Mouse (Mus musculus): ENCODE measurements at regions not wholly inside any gene's neighbourhood (a gene's known extent, or its start where the extent isn't known, plus 50 kb on each side); places are given as distances from the start of the nearest gene placed in this dataset.

GRCm38 (mm10) chr2:45511791-45512190 lies 394.6 kb upstream of the Zeb2 start:
- TF ChIP-seq POLR2A (IDR thresholded peaks at IDR 0.05; ENCODE audit: low read depth, low read length) (no peak), CTCF (IDR thresholded peaks at IDR 0.05; ENCODE audit: extremely low read depth, insufficient read depth, insufficient read length, insufficient replicate concordance) (no peak)
- Histone ChIP-seq H3K27ac (ENCODE audit: insufficient read depth, low read length) (no peak overlapping the region), H3K27me3 (ENCODE audit: control insufficient read depth, insufficient read depth, low read length) (no peaks in the 10 kb centered on the region), H3K4me1 (ENCODE audit: control insufficient read depth, insufficient read depth, insufficient read length) (no peaks in the 10 kb centered on the region), H3K4me3 (ENCODE audit: extremely low read depth, insufficient read depth, insufficient read length) (no peak overlapping the region), H3K36me3 (ENCODE audit: control insufficient read depth, insufficient read depth, low read length) (no peaks in the 10 kb centered on the region)
- WGBS = 93% methylated on average over 3 of the region's 3 CpGs
- DNase-seq (ENCODE audit: low read depth in 1 of 2, low spot score in 2 of 2) = no peak

GRCm38 (mm10) chr2:45504468-45504867 lies 387.3 kb upstream of the Zeb2 start:
- TF ChIP-seq CTCF (IDR thresholded peaks at IDR 0.05; ENCODE audit: extremely low read depth, insufficient read depth, insufficient read length, insufficient replicate concordance) = no peak
- no peak for TF ChIP-seq POLR2A (IDR thresholded peaks at IDR 0.05; ENCODE audit: low read depth, low read length)
- no peak overlapping the region for H3K27ac ChIP-seq (ENCODE audit: insufficient read depth, low read length)
- H3K27me3 ChIP-seq (ENCODE audit: control insufficient read depth, insufficient read depth, low read length) = no peaks in the 10 kb centered on the region
- no peaks in the 10 kb centered on the region for H3K4me1 ChIP-seq (ENCODE audit: control insufficient read depth, insufficient read depth, insufficient read length)
- H3K4me3 ChIP-seq (ENCODE audit: extremely low read depth, insufficient read depth, insufficient read length) = no peak overlapping the region
- WGBS = 88% methylated on average over 4 of the region's 4 CpGs
- DNase-seq (ENCODE audit: low read depth in 1 of 2, low spot score in 2 of 2) = no peak
- H3K36me3 ChIP-seq (ENCODE audit: control insufficient read depth, insufficient read depth, low read length) = no peaks in the 10 kb centered on the region

GRCm38 (mm10) chr2:45493656-45494055 lies 376.5 kb upstream of the Zeb2 start:
- 93% methylated on average over 2 of the region's 2 CpGs for WGBS
- Histone ChIP-seq H3K36me3 (ENCODE audit: control insufficient read depth, insufficient read depth, low read length) (no peaks in the 10 kb centered on the region), H3K4me3 (ENCODE audit: extremely low read depth, insufficient read depth, insufficient read length) (no peak overlapping the region), H3K27ac (ENCODE audit: insufficient read depth, low read length) (no peak overlapping the region), H3K4me1 (ENCODE audit: control insufficient read depth, insufficient read depth, insufficient read length) (no peaks in the 10 kb centered on the region), H3K27me3 (ENCODE audit: control insufficient read depth, insufficient read depth, low read length) (no peaks in the 10 kb centered on the region)
- TF ChIP-seq CTCF (IDR thresholded peaks at IDR 0.05; ENCODE audit: extremely low read depth, insufficient read depth, insufficient read length, insufficient replicate concordance) (no peak), POLR2A (IDR thresholded peaks at IDR 0.05; ENCODE audit: low read depth, low read length) (no peak)
- DNase-seq (ENCODE audit: low read depth in 1 of 2, low spot score in 2 of 2) = no peak

- TF ChIP-seq POLR2A (IDR thresholded peaks at IDR 0.05; ENCODE audit: low read depth, low read length) (no peak), CTCF (IDR thresholded peaks at IDR 0.05; ENCODE audit: extremely low read depth, insufficient read depth, insufficient read length, insufficient replicate concordance) (no peak)
- WGBS = 94% methylated on average over 5 of the region's 5 CpGs
- Histone ChIP-seq H3K4me3 (ENCODE audit: extremely low read depth, insufficient read depth, insufficient read length) (no peak overlapping the region), H3K27ac (ENCODE audit: insufficient read depth, low read length) (no peak overlapping the region), H3K4me1 (ENCODE audit: control insufficient read depth, insufficient read depth, insufficient read length) (no peaks in the 10 kb centered on the region), H3K36me3 (ENCODE audit: control insufficient read depth, insufficient read depth, low read length) (no peaks in the 10 kb centered on the region), H3K27me3 (ENCODE audit: control insufficient read depth, insufficient read depth, low read length) (no peaks in the 10 kb centered on the region)
- DNase-seq (ENCODE audit: low read depth in 1 of 2, low spot score in 2 of 2) = no peak
These were observed 369.3 kb upstream of the Zeb2 start for GRCm38 (mm10) chr2:45486530-45486929.

GRCm38 (mm10) chr2:45485477-45485876 lies 368.3 kb upstream of the Zeb2 start:
- WGBS = 89% methylated on average over 10 of the region's 10 CpGs

GRCm38 (mm10) chr2:45480671-45481070 lies 363.5 kb upstream of the Zeb2 start:
- H3K4me3 ChIP-seq (ENCODE audit: extremely low read depth, insufficient read depth, insufficient read length) = no peak overlapping the region
- H3K27me3 ChIP-seq (ENCODE audit: control insufficient read depth, insufficient read depth, low read length) = no peaks in the 10 kb centered on the region
- H3K4me1 ChIP-seq (ENCODE audit: control insufficient read depth, insufficient read depth, insufficient read length) = peaks cover 2% of the 10 kb centered on the region; the same call in 1 of the 2 replicates
- TF ChIP-seq POLR2A (IDR thresholded peaks at IDR 0.05; ENCODE audit: low read depth, low read length) (no peak), CTCF (IDR thresholded peaks at IDR 0.05; ENCODE audit: extremely low read depth, insufficient read depth, insufficient read length, insufficient replicate concordance) (no peak)
- 84% methylated on average over 2 of the region's 2 CpGs for WGBS
- no peak for DNase-seq (ENCODE audit: low read depth in 1 of 2, low spot score in 2 of 2)
- H3K27ac ChIP-seq (ENCODE audit: insufficient read depth, low read length) = no peak overlapping the region
- no peaks in the 10 kb centered on the region for H3K36me3 ChIP-seq (ENCODE audit: control insufficient read depth, insufficient read depth, low read length)

More at GRCm38 (mm10) chr2:45485477-45485876, 368.3 kb upstream of the Zeb2 start:
- Histone ChIP-seq H3K27me3 (ENCODE audit: control insufficient read depth, insufficient read depth, low read length) (no peaks in the 10 kb centered on the region), H3K36me3 (ENCODE audit: control insufficient read depth, insufficient read depth, low read length) (no peaks in the 10 kb centered on the region), H3K27ac (ENCODE audit: insufficient read depth, low read length) (no peak overlapping the region), H3K4me3 (ENCODE audit: extremely low read depth, insufficient read depth, insufficient read length) (no peak overlapping the region), H3K4me1 (ENCODE audit: control insufficient read depth, insufficient read depth, insufficient read length) (no peaks in the 10 kb centered on the region)
- DNase-seq (ENCODE audit: low read depth in 1 of 2, low spot score in 2 of 2) = no peak
- no peak for TF ChIP-seq POLR2A (IDR thresholded peaks at IDR 0.05; ENCODE audit: low read depth, low read length)
- no peak for TF ChIP-seq CTCF (IDR thresholded peaks at IDR 0.05; ENCODE audit: extremely low read depth, insufficient read depth, insufficient read length, insufficient replicate concordance)

GRCm38 (mm10) chr2:45475996-45476395 lies 358.8 kb upstream of the Zeb2 start:
- Histone ChIP-seq H3K4me1 (ENCODE audit: control insufficient read depth, insufficient read depth, insufficient read length) (peaks cover 2% of the 10 kb centered on the region; the same call in 1 of the 2 replicates), H3K27ac (ENCODE audit: insufficient read depth, low read length) (no peak overlapping the region), H3K36me3 (ENCODE audit: control insufficient read depth, insufficient read depth, low read length) (no peaks in the 10 kb centered on the region), H3K4me3 (ENCODE audit: extremely low read depth, insufficient read depth, insufficient read length) (no peak overlapping the region), H3K27me3 (ENCODE audit: control insufficient read depth, insufficient read depth, low read length) (no peaks in the 10 kb centered on the region)
- no peak for TF ChIP-seq CTCF (IDR thresholded peaks at IDR 0.05; ENCODE audit: extremely low read depth, insufficient read depth, insufficient read length, insufficient replicate concordance)
- no peak for TF ChIP-seq POLR2A (IDR thresholded peaks at IDR 0.05; ENCODE audit: low read depth, low read length)
- DNase-seq (ENCODE audit: low read depth in 1 of 2, low spot score in 2 of 2) = no peak
